Mouse (Mus musculus) small intestine, adult 2 months (tissue): ENCODE data around the gene Anks1.

Experiments
- CTCF ChIP-seq: fragments of 200-500 bp; IDR thresholded peaks from 2 replicates; pipeline ENCODE4 v1.5.1; 2012; ENCODE audit warnings: low read depth, mild to moderate bottlenecking, control low read depth, inconsistent platforms, low read length, moderate library complexity, mixed read lengths; ENCODE audit not compliant: insufficient replicate concordance, insufficient read length; ENCODE audit errors: extremely low read depth
- POLR2A ChIP-seq: fragments of 200-500 bp; IDR thresholded peaks from 2 replicates; pipeline ENCODE4 v1.6.1; 2012; ENCODE audit warnings: low read depth, mild to moderate bottlenecking, control low read depth, inconsistent platforms, low read length, moderate library complexity

- TF ChIP-seq POLR2A: no peak
- peak; percentile 49; the same call in 1 of the 2 replicates for TF ChIP-seq CTCF
Measured at GRCm38 (mm10) chr17:28013259-28013875, 104.3 kb downstream of the Anks1 start.
